Mouse (Mus musculus) E14TG2a.4 (cell line): ENCODE measurements around the gene Gm20547.
"Not testable (repeated sequence)": the region's sequence is repeated elsewhere in the genome, so short reads cannot be mapped to it uniquely, and the experiment has no call there.

Experiments
- CTCF ChIP-seq: conservative IDR thresholded peaks from 2 replicates; pipeline ENCODE4 v1.5.1; 2014; ENCODE audit warnings: low read length
- NANOG ChIP-seq: IDR thresholded peaks from 2 replicates; pipeline ENCODE4 v1.6.1; 2014; ENCODE audit warnings: borderline replicate concordance, low read length, mixed read lengths
- POU5F1 ChIP-seq: IDR thresholded peaks from 2 replicates; pipeline ENCODE4 v1.6.1; 2014; ENCODE audit warnings: low read length, borderline replicate concordance

DNA sequence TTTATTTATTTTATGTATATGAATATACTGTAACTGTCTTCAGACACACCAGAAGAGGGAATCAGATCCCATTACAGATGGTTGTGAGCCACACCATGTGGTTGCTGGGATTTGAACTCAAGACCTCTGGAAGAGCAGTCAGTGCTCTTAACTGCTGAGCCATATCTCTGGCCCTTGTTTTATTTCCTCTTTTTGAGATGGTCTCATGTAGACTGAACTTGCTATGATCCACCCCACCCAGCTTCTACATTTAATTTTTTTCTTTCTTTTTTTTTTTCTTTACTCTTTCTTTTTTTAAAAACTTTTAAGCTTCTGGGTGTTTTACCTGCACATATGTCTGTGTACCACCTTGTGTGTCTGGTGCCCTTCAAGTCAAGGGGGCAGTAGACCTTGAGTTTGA lies 19.0 kb upstream of the Gm20547 start:
- not testable (repeated sequence) for TF ChIP-seq CTCF, POU5F1, NANOG
